ENCODE assay signal across 12 mouse cellular contexts in genomic region chr1:181511307-181511706, GRCm38 (mm10). TPM values are rescaled to one million over a fixed set of nuclear protein-coding genes. Genes with fewer than 3 reads are reported as not detected.
A peak's percentile ranks its signal among the peaks of the same experiment; 100 is the strongest.
DNase-seq lines count a peak whose midpoint lies in the region; ATAC-seq lines count a peak whose summit lies in the region.
"Had no signal": no experiment of that assay in that cellular context is flagged by ENCODE, and none has a peak within 500 bp of the region (broad histone marks: within the 10 kb centered on the region; RNA-seq: fewer than 3 reads in every experiment).

Gene Ccdc121, minus strand, starts transcription at chr1:181511451.

- no peaks in the 10 kb centered on the region for H3K27me3 ChIP-seq in heart, embryonic 12.5 days (replicated peaks)
- no peaks in the 10 kb centered on the region for H3K27me3 ChIP-seq in hindbrain, embryonic 13.5 days
- H3K27me3 ChIP-seq: stomach, embryonic 15.5 days had no signal

- no peak within 1 kb of the TSS for H3K27ac ChIP-seq in heart, embryonic 12.5 days (ENCODE audit: poor library complexity, severe bottlenecking)
- no peak within 1 kb of the TSS for H3K27ac ChIP-seq in hindbrain, embryonic 13.5 days
- H3K27ac ChIP-seq: macrophage; stomach, embryonic 15.5 days had no signal

- intact Hi-C loops in heart, postnatal 25 days (cut with DNase I), result no loop called here

- no peak for ATAC-seq in heart, embryonic 12.5 days (ENCODE audit: insufficient number of reproducible peaks, low FRiP score)
- ATAC-seq in hindbrain, embryonic 13.5 days (ENCODE audit: low FRiP score), result no peak

- H3K4me3 ChIP-seq in heart, embryonic 12.5 days, result no peak within 1 kb of the TSS
- no peak within 1 kb of the TSS for H3K4me3 ChIP-seq in hindbrain, embryonic 13.5 days
- H3K4me3 ChIP-seq: erythroblast, embryonic 14.5 days; stomach, embryonic 15.5 days had no signal

- H3K4me1 ChIP-seq in heart, embryonic 12.5 days (replicated peaks), result 0 out of 2 replicates have a peak, but pooled peaks cover 4% of the 10 kb centered on the region
- H3K4me1 ChIP-seq in hindbrain, embryonic 13.5 days (replicated peaks), result no peaks in the 10 kb centered on the region
- H3K4me1 ChIP-seq: stomach, embryonic 15.5 days had no signal

- H3K36me3 ChIP-seq in heart, embryonic 12.5 days, result no peaks in the 10 kb centered on the region
- no peaks in the 10 kb centered on the region for H3K36me3 ChIP-seq in hindbrain, embryonic 13.5 days
- H3K36me3 ChIP-seq: stomach, embryonic 15.5 days had no signal

- peak within 1 kb of the TSS; percentile 17 for H3K4me2 ChIP-seq in heart, embryonic 12.5 days
- no peak within 1 kb of the TSS for H3K4me2 ChIP-seq in hindbrain, embryonic 13.5 days
- H3K4me2 ChIP-seq: stomach, embryonic 15.5 days had no signal

- no peak for DNase-seq in heart, postnatal 25 days (ENCODE audit: low spot score)
- DNase-seq in ES-CJ7 (ENCODE audit: low read depth, low spot score), result peak; percentile 48
- DNase-seq in adrenal gland, postnatal 36 days, result peak; percentile 19 to 36
- peak; percentile 39 for DNase-seq in kidney, postnatal 10 days
- DNase-seq in layer of hippocampus, adult 11-12 months (ENCODE audit: low spot score), result no peak

- no peak within 1 kb of the TSS for H3K9ac ChIP-seq in heart, embryonic 12.5 days
- H3K9ac ChIP-seq in hindbrain, embryonic 13.5 days, result no peak within 1 kb of the TSS
- H3K9ac ChIP-seq: stomach, embryonic 15.5 days had no signal

- H3K9me3 ChIP-seq in heart, embryonic 12.5 days (replicated peaks), result no peaks in the 10 kb centered on the region
- no peaks in the 10 kb centered on the region for H3K9me3 ChIP-seq in hindbrain, embryonic 13.5 days
- H3K9me3 ChIP-seq: stomach, embryonic 15.5 days had no signal

- 37% methylated on average over 4 of the region's 4 CpGs for WGBS in heart, embryonic 12.5 days
- 64% methylated on average over 4 of the region's 4 CpGs for WGBS in hindbrain, embryonic 13.5 days

RNA-seq across cellular contexts. Expression of gene Ccdc121, which starts in this region (rescaled TPM):
- 0.30 and 0.31 TPM in 2 replicates for polyA plus RNA-seq in heart, embryonic 12.5 days (2016; fragmentation: Nextera tagmentation; extraction: Ambion mirVana)
- total RNA-seq in heart, postnatal 25 days (2021), result not detected
- total RNA-seq in adrenal gland, postnatal 36 days (2021), result not detected
- polyA plus RNA-seq in hindbrain, embryonic 13.5 days (2015; fragmentation: Nextera tagmentation; extraction: Ambion mirVana), result not detected in 2 replicates
- total RNA-seq: neutrophil, adult 5-6 weeks had no signal
- polyA plus RNA-seq: erythroblast, embryonic 14.5 days; intestine, embryonic 14.5 days; macrophage; stomach, embryonic 15.5 days had no signal

Comparison
In these comparisons a context has a peak if more than half of its experiments do, and no peak if none do; other contexts are left out.
1. Peak in DNase-seq in adrenal gland, postnatal 36 days; RNA of the gene not detected or under 1 TPM.
2. DNase-seq: peak in ES-CJ7 (single experiment) and kidney, postnatal 10 days (single experiment); none in heart, postnatal 25 days (single experiment) and layer of hippocampus, adult 11-12 months (single experiment).